Mouse (Mus musculus) forebrain, embryonic 14.5 days (tissue): ENCODE data around the gene Galnt10. TPM values are rescaled to one million over a fixed set of nuclear protein-coding genes. Genes with fewer than 3 reads are reported as not detected.

Experiments
- ATAC-seq: fragments of 200-750 bp; cut with Nextera tagmentation; 2 replicates; pipeline ENCODE4 v1.8.0; 2017; ENCODE audit warnings: mild to moderate bottlenecking, moderate library complexity
- DNase-seq: peaks from one replicate; pipeline ENCODE4 v3.0.0-alpha.2; 2015; ENCODE audit warnings: low spot score
- H3K27ac ChIP-seq: fragments of 300-500 bp; sonication (generic); 2 replicates; pipeline ENCODE4 v1.5.1; 2014; ENCODE audit warnings: low read depth, mild to moderate bottlenecking, control low read depth, low read length, moderate library complexity
- H3K27me3 ChIP-seq: fragments of 300-500 bp; sonication (generic); replicated peaks from 2 replicates; pipeline ENCODE4 v1.6.1; 2014; ENCODE audit warnings: low read length, control low read depth, mixed read lengths; ENCODE audit not compliant: control insufficient read depth, insufficient read depth
- H3K36me3 ChIP-seq: fragments of 300-500 bp; sonication (generic); 2 replicates; pipeline ENCODE4 v1.6.1; 2014; ENCODE audit warnings: low read length, control low read depth; ENCODE audit not compliant: control insufficient read depth, insufficient read depth
- H3K4me1 ChIP-seq: fragments of 300-500 bp; sonication (generic); 2 replicates; pipeline ENCODE4 v1.6.1; 2014; ENCODE audit warnings: antibody characterized with exemption, low read length, control low read depth; ENCODE audit not compliant: control insufficient read depth, insufficient read depth
- H3K4me2 ChIP-seq: fragments of 300-500 bp; sonication (generic); 2 replicates; pipeline ENCODE4 v1.6.1; 2014; ENCODE audit warnings: mild to moderate bottlenecking, control low read depth, low read length
- H3K4me3 ChIP-seq: fragments of 300-500 bp; sonication (generic); 2 replicates; pipeline ENCODE4 v1.5.1; 2014; ENCODE audit warnings: low read depth, low read length, control low read depth
- H3K9ac ChIP-seq: fragments of 300-500 bp; sonication (generic); 2 replicates; pipeline ENCODE4 v1.6.1; 2014; ENCODE audit warnings: mild to moderate bottlenecking, low read length, control low read depth, moderate library complexity
- H3K9me3 ChIP-seq: fragments of 300-500 bp; sonication (generic); replicated peaks from 2 replicates; pipeline ENCODE4 v1.6.1; 2016; ENCODE audit warnings: low read length, control low read depth, mixed read lengths; ENCODE audit not compliant: control insufficient read depth
- WGBS: fragments of 180-500 bp; shearing (Covaris S2); extraction: QIAGEN DNeasy Blood & Tissue Kit; methylation state at CpG from one replicate; pipeline ENCODE4 v1.1.7; 2014; 5-methylcytosine and 5-hydroxymethylcytosine counted together
- polyA plus RNA-seq: library from polyadenylated mRNA; unstranded; fragments of >200 nt; fragmentation: Nextera tagmentation; extraction: Ambion mirVana; gene quantifications from 2 replicates; pipeline ENCODE4 v1.2.1, GENCODE M21; 2014

Gene Galnt10
- polyA plus RNA-seq, 1 experiment from 2014 or later, result 6.1 TPM

DNA sequence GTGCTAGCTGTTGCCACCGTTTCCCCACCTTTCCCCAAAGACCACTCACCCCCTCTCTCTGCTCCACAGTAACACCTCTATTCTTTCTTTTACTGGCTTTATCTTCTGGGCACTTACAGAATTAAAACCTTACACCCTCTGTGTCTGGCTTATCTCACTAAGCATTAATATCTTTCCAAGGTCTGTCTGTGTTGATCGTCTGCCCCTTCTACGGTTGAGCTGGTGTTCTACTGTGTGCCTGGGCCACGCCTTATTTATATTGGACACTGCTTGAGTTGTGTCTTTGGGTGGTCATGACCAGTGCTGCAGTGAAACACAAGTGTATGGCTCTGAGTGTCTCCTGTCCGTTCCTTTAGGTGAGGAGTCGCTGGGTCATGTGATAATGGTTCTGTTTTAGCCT, 68.7 kb downstream of the Galnt10 start:
- no peak overlapping the region for H3K4me2 ChIP-seq
- WGBS, result 95% methylated on average over 6 of the region's 6 CpGs
- ATAC-seq (no peak), DNase-seq (no peak)
- no peaks in the 10 kb centered on the region for H3K4me1 ChIP-seq
- no peaks in the 10 kb centered on the region for H3K36me3 ChIP-seq
- H3K27ac ChIP-seq, result no peak overlapping the region
- no peak overlapping the region for H3K9ac ChIP-seq
- H3K9me3 ChIP-seq, result no peaks in the 10 kb centered on the region
- H3K27me3 ChIP-seq, result no peaks in the 10 kb centered on the region
- H3K4me3 ChIP-seq, result no peak overlapping the region

DNA sequence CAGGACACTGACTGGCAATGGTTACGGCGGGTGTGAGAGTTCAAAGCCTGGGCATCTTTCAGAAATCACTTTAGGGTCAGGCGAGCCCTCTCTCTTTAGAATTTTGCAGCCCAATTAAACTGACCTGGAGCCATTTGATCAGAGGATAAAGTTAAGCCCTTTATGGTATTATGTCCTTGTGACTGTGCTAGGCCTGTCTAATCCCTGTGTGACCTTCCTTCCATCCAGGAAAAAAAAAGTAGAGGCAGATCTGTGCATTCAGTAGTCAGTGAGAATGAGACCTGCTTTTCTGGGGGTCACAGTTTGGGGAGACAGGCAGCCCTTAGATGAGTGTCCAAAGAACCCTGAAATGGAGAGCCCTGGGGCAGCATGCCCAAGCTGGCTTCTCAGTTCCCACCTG, 71.5 kb downstream of the Galnt10 start:
- H3K27ac ChIP-seq, result no peak overlapping the region

GRCm38 (mm10) chr11:57717432-57717831, 72.2 kb downstream of the Galnt10 start:
- Histone ChIP-seq H3K27ac (no peak overlapping the region), H3K36me3 (no peaks in the 10 kb centered on the region), H3K4me1 (0 out of 2 replicates have a peak, but pooled peaks cover 3% of the 10 kb centered on the region), H3K9me3 (no peaks in the 10 kb centered on the region), H3K27me3 (no peaks in the 10 kb centered on the region), H3K9ac (no peak overlapping the region), H3K4me3 (no peak overlapping the region), H3K4me2 (no peak overlapping the region)
- no peak for ATAC-seq
- DNase-seq, result no peak
- 62% methylated on average over 3 of the region's 3 CpGs for WGBS

More for the DNA sequence above, 71.5 kb downstream of the Galnt10 start:
- DNase-seq (no peak), ATAC-seq (no peak)
- Histone ChIP-seq H3K9me3 (no peaks in the 10 kb centered on the region), H3K27me3 (no peaks in the 10 kb centered on the region), H3K4me2 (no peak overlapping the region), H3K4me3 (no peak overlapping the region), H3K4me1 (0 out of 2 replicates have a peak, but pooled peaks cover 3% of the 10 kb centered on the region), H3K36me3 (no peaks in the 10 kb centered on the region), H3K9ac (no peak overlapping the region)
- 30% methylated on average over 3 of the region's 3 CpGs for WGBS

- no peaks in the 10 kb centered on the region for H3K27me3 ChIP-seq
- no peaks in the 10 kb centered on the region for H3K36me3 ChIP-seq
- no peak for ATAC-seq
- DNase-seq, result no peak
- H3K9ac ChIP-seq, result no peak overlapping the region
- H3K27ac ChIP-seq, result no peak overlapping the region
- no peaks in the 10 kb centered on the region for H3K9me3 ChIP-seq
- 95% methylated on average over 6 of the region's 6 CpGs for WGBS
- no peak overlapping the region for H3K4me2 ChIP-seq
- no peak overlapping the region for H3K4me3 ChIP-seq
- H3K4me1 ChIP-seq, result 0 out of 2 replicates have a peak, but pooled peaks cover 3% of the 10 kb centered on the region
Observed at GRCm38 (mm10) chr11:57718081-57718480, 72.8 kb downstream of the Galnt10 start.

DNA sequence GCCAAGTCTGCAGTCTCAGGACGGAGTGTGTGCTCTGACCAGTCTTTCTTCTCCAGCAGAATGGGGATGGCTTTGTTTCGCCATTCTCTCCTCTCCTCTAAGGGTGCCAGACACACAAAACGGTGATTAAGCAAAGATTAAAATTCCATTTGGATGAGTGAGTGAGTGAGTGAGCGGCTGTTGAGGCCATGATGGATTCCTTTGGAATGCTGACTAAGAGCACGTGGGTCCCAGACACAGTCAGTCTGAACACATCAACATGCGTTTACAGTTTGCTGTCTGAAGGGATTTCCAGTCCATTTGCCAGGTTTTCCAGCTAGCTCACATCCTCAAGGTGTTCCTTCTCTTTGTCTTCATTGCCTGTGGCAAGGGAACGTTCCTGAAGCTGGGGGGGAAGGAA, 74.4 kb downstream of the Galnt10 start:
- WGBS, result 11% methylated on average over 7 of the region's 7 CpGs
- peak; percentile 70 for DNase-seq
- no peak overlapping the region for H3K4me2 ChIP-seq

DNA sequence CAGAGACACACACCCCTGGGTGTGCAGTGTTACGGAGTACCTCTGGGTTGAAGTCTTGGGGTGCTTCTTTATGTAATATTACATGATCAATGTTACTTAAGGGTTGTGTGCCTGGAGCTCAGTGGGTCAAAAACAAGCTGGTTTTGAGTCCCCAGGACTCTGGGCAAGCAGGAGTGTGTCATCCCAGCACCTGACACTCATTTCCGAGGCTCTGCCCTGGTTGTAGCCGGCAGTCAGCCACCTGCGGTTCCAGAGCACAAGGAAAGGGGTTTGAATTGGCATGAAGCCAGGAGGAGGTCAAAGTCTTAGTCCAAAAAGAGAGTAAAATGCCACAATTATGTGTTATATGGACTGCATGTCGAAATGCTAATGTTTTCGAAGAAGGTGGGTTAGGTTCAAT, 74.8 kb downstream of the Galnt10 start:
- no peaks in the 10 kb centered on the region for H3K27me3 ChIP-seq
- WGBS, result 63% methylated on average over 6 of the region's 6 CpGs
- H3K4me2 ChIP-seq, result no peak overlapping the region
- no peaks in the 10 kb centered on the region for H3K9me3 ChIP-seq
- no peaks in the 10 kb centered on the region for H3K36me3 ChIP-seq
- H3K4me3 ChIP-seq, result no peak overlapping the region
- no peak overlapping the region for H3K9ac ChIP-seq
- ATAC-seq (no peak), DNase-seq (no peak)
- 0 out of 2 replicates have a peak, but pooled peaks cover 3% of the 10 kb centered on the region for H3K4me1 ChIP-seq
- no peak overlapping the region for H3K27ac ChIP-seq

More for the DNA sequence above, 74.4 kb downstream of the Galnt10 start:
- Histone ChIP-seq H3K27ac (no peak overlapping the region), H3K27me3 (no peaks in the 10 kb centered on the region), H3K36me3 (no peaks in the 10 kb centered on the region), H3K9me3 (no peaks in the 10 kb centered on the region), H3K4me3 (no peak overlapping the region), H3K9ac (no peak overlapping the region), H3K4me1 (0 out of 2 replicates have a peak, but pooled peaks cover 3% of the 10 kb centered on the region)
- ATAC-seq, result 0 out of 2 replicates have a peak, but pooled peaks have one; percentile 57

DNA sequence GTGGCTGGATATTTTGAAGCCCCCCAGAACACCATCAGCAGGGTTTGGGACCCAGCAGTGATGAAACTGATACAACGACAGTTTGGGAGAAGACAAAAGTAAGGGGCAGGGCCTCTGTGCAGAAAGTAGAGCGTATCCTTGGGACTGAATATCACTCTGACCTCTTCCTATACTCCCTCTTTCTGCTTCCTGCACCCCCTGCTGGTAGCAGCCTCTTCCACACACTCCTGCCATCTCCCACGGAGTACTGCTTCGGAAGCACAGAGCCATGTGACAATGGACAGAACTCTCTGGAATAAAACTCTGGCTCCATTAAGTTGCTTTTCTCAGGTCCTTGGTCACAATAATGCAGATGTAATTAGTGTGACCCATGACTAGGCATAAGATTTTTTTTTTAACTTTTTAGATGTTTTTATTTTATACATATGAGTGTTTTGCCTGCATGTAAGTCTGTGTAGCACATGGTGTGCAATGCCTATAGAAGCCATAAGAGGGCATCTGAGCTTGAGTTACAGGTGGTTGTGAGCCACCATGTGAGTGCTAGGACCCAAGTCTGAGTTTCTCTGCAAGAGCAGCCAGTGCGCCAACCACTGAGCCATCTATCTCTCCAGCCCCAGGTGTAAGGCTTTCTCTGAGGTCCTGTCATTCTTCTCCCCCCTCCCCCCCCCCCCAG, 79.7 kb downstream of the Galnt10 start:
- no peak overlapping the region for H3K9ac ChIP-seq
- DNase-seq (no peak), ATAC-seq (no peak)
- no peak overlapping the region for H3K4me2 ChIP-seq
- H3K4me3 ChIP-seq, result no peak overlapping the region
- H3K4me1 ChIP-seq, result 0 out of 2 replicates have a peak, but pooled peaks cover 3% of the 10 kb centered on the region
- WGBS, result 90% methylated on average over 5 of the region's 5 CpGs
- H3K9me3 ChIP-seq, result no peaks in the 10 kb centered on the region
- no peaks in the 10 kb centered on the region for H3K27me3 ChIP-seq
- H3K36me3 ChIP-seq, result no peaks in the 10 kb centered on the region
- H3K27ac ChIP-seq, result no peak overlapping the region

DNA sequence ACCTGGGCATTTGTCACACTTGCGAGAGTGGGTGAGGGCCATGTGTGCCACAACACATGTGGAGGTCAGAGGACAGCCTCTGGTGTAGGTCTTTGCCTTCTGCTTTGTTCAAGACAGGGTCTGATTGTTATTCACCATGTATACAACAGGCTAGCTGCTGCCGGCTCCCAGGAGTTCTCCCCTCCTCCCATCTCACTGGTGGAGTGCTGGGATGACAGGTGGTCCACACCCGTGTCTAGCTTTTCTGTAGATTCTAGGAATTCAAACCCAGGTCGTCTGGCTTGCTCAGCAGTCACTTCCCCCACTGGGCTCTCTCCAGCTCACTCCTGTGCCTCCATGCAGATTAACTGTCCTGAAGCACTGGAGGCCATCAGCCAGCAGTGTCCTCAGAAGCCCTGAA, 80.7 kb downstream of the Galnt10 start:
- Histone ChIP-seq H3K27me3 (no peaks in the 10 kb centered on the region), H3K9me3 (no peaks in the 10 kb centered on the region), H3K27ac (no peak overlapping the region), H3K4me1 (no peaks in the 10 kb centered on the region), H3K9ac (no peak overlapping the region), H3K4me2 (no peak overlapping the region), H3K4me3 (no peak overlapping the region), H3K36me3 (no peaks in the 10 kb centered on the region)
- DNase-seq (no peak), ATAC-seq (no peak)
- WGBS, result 48% methylated on average over 4 of the region's 4 CpGs

- ATAC-seq (no peak), DNase-seq (peak; percentile 28)
- Histone ChIP-seq H3K27me3 (no peaks in the 10 kb centered on the region), H3K9ac (no peak overlapping the region), H3K4me2 (no peak overlapping the region), H3K9me3 (no peaks in the 10 kb centered on the region), H3K4me1 (no peaks in the 10 kb centered on the region), H3K36me3 (no peaks in the 10 kb centered on the region), H3K4me3 (no peak overlapping the region), H3K27ac (no peak overlapping the region)
- 60% methylated on average over 9 of the region's 9 CpGs for WGBS
Observed at GRCm38 (mm10) chr11:57727303-57727969, 82.2 kb downstream of the Galnt10 start.
